Mouse (Mus musculus): ENCODE data around the gene Capns1. TPM values are rescaled to one million over a fixed set of nuclear protein-coding genes. Genes with fewer than 3 reads are reported as not detected.

The Capns1 gene
- polyA plus RNA-seq, 1 experiment from 2014 or later: 85.5 TPM

GRCm38 (mm10) chr7:30232631-30233148 is 34.1 kb upstream of the Capns1 start:
- H3K27ac ChIP-seq (ENCODE audit: low read depth, low read length): peak overlapping the region; percentile 92
- peak overlapping the region; percentile 72 for H3K4me3 ChIP-seq (ENCODE audit: low read depth, low read length)
- ATAC-seq: peak; percentile 31; the same call in 1 of the 2 replicates
- H3K36me3 ChIP-seq (ENCODE audit: control insufficient read depth, insufficient read depth): peaks cover 19% of the 10 kb centered on the region; the same call in 1 of the 2 replicates
- no peaks in the 10 kb centered on the region for H3K27me3 ChIP-seq (replicated peaks; ENCODE audit: control insufficient read depth, insufficient read depth, low read length)
- H3K4me1 ChIP-seq (replicated peaks; ENCODE audit: control insufficient read depth, insufficient read depth, low read length): no peaks in the 10 kb centered on the region; the same call in 1 of the 2 replicates
- WGBS: 3% methylated on average over 24 of the region's 24 CpGs
- peak overlapping the region; percentile 61 for H3K9ac ChIP-seq (ENCODE audit: low read depth, low read length)
- H3K9me3 ChIP-seq (ENCODE audit: control insufficient read depth): no peaks in the 10 kb centered on the region
- peak overlapping the region; percentile 83 for H3K4me2 ChIP-seq (replicated peaks; ENCODE audit: low read depth)
- TF ChIP-seq CTCF (IDR thresholded peaks at IDR 0.05; ENCODE audit: low read depth): peak; percentile 77

GRCm38 (mm10) chr7:30231669-30232454 is 33.3 kb upstream of the Capns1 start, which contains the start of the genes Polr2i and Tbcb:
Gene Polr2i (plus strand): TSS chr7:30231948.
Gene Tbcb (minus strand): TSS chr7:30232272.
- H3K4me3 ChIP-seq (ENCODE audit: low read depth, low read length): peak within 1 kb of the TSS; percentile 72
- peak within 1 kb of the TSS; percentile 83 for H3K4me2 ChIP-seq (replicated peaks; ENCODE audit: low read depth)
- peaks cover 27% of the 10 kb centered on the region for H3K36me3 ChIP-seq (ENCODE audit: control insufficient read depth, insufficient read depth)
- no peaks in the 10 kb centered on the region for H3K27me3 ChIP-seq (replicated peaks; ENCODE audit: control insufficient read depth, insufficient read depth, low read length)
- WGBS: under 1% methylated on average over 67 of the region's 67 CpGs
- ATAC-seq: peak; percentile 95
- H3K9me3 ChIP-seq (ENCODE audit: control insufficient read depth): no peaks in the 10 kb centered on the region
- H3K4me1 ChIP-seq (replicated peaks; ENCODE audit: control insufficient read depth, insufficient read depth, low read length): no peaks in the 10 kb centered on the region; the same call in 1 of the 2 replicates
- H3K9ac ChIP-seq (ENCODE audit: low read depth, low read length): peak within 1 kb of the TSS; percentile 64
- H3K27ac ChIP-seq (ENCODE audit: low read depth, low read length): peak within 1 kb of the TSS; percentile 92
- no peak for TF ChIP-seq CTCF (IDR thresholded peaks at IDR 0.05; ENCODE audit: low read depth)

GRCm38 (mm10) chr7:30231328-30231668 is 32.7 kb upstream of the Capns1 start:
- Histone ChIP-seq H3K27ac (ENCODE audit: low read depth, low read length) (peak overlapping the region; percentile 92; the same call in 1 of the 2 replicates), H3K27me3 (replicated peaks; ENCODE audit: control insufficient read depth, insufficient read depth, low read length) (no peaks in the 10 kb centered on the region), H3K9ac (ENCODE audit: low read depth, low read length) (peak overlapping the region; percentile 64), H3K4me3 (ENCODE audit: low read depth, low read length) (peak overlapping the region; percentile 72), H3K36me3 (ENCODE audit: control insufficient read depth, insufficient read depth) (peaks cover 33% of the 10 kb centered on the region), H3K9me3 (ENCODE audit: control insufficient read depth) (no peaks in the 10 kb centered on the region), H3K4me1 (replicated peaks; ENCODE audit: control insufficient read depth, insufficient read depth, low read length) (no peaks in the 10 kb centered on the region; the same call in 1 of the 2 replicates), H3K4me2 (replicated peaks; ENCODE audit: low read depth) (peak overlapping the region; percentile 83)
- under 1% methylated on average over 16 of the region's 16 CpGs for WGBS
- no peak for TF ChIP-seq CTCF (IDR thresholded peaks at IDR 0.05; ENCODE audit: low read depth)
- 0 out of 2 replicates have a peak, but pooled peaks have one; percentile 2 for ATAC-seq

GRCm38 (mm10) chr7:30224206-30224605 is 25.6 kb upstream of the Capns1 start:
- H3K9me3 ChIP-seq (ENCODE audit: control insufficient read depth): no peaks in the 10 kb centered on the region
- H3K36me3 ChIP-seq (ENCODE audit: control insufficient read depth, insufficient read depth): peaks cover 45% of the 10 kb centered on the region
- H3K27ac ChIP-seq (ENCODE audit: low read depth, low read length): no peak overlapping the region
- no peak overlapping the region for H3K9ac ChIP-seq (ENCODE audit: low read depth, low read length)
- no peak overlapping the region for H3K4me2 ChIP-seq (replicated peaks; ENCODE audit: low read depth)
- no peak for TF ChIP-seq CTCF (IDR thresholded peaks at IDR 0.05; ENCODE audit: low read depth)
- 96% methylated on average over 12 of the region's 12 CpGs for WGBS
- H3K27me3 ChIP-seq (replicated peaks; ENCODE audit: control insufficient read depth, insufficient read depth, low read length): no peaks in the 10 kb centered on the region
- ATAC-seq: no peak
- H3K4me3 ChIP-seq (ENCODE audit: low read depth, low read length): no peak overlapping the region
- 0 out of 2 replicates have a peak, but pooled peaks cover 6% of the 10 kb centered on the region for H3K4me1 ChIP-seq (replicated peaks; ENCODE audit: control insufficient read depth, insufficient read depth, low read length)

GRCm38 (mm10) chr7:30222205-30222604 is 23.6 kb upstream of the Capns1 start:
- WGBS: 90% methylated on average over 5 of the region's 5 CpGs
- no peak overlapping the region for H3K4me3 ChIP-seq (ENCODE audit: low read depth, low read length)
- H3K4me1 ChIP-seq (replicated peaks; ENCODE audit: control insufficient read depth, insufficient read depth, low read length): 0 out of 2 replicates have a peak, but pooled peaks cover 6% of the 10 kb centered on the region
- peaks cover 34% of the 10 kb centered on the region for H3K36me3 ChIP-seq (ENCODE audit: control insufficient read depth, insufficient read depth)
- no peak overlapping the region for H3K9ac ChIP-seq (ENCODE audit: low read depth, low read length)
- H3K27ac ChIP-seq (ENCODE audit: low read depth, low read length): no peak overlapping the region
- H3K4me2 ChIP-seq (replicated peaks; ENCODE audit: low read depth): no peak overlapping the region
- TF ChIP-seq CTCF (IDR thresholded peaks at IDR 0.05; ENCODE audit: low read depth): no peak
- H3K27me3 ChIP-seq (replicated peaks; ENCODE audit: control insufficient read depth, insufficient read depth, low read length): no peaks in the 10 kb centered on the region
- no peak for ATAC-seq
- H3K9me3 ChIP-seq (ENCODE audit: control insufficient read depth): no peaks in the 10 kb centered on the region

GRCm38 (mm10) chr7:30221433-30221832 is 22.8 kb upstream of the Capns1 start:
- Histone ChIP-seq H3K27me3 (replicated peaks; ENCODE audit: control insufficient read depth, insufficient read depth, low read length) (no peaks in the 10 kb centered on the region), H3K9ac (ENCODE audit: low read depth, low read length) (no peak overlapping the region), H3K9me3 (ENCODE audit: control insufficient read depth) (no peaks in the 10 kb centered on the region), H3K27ac (ENCODE audit: low read depth, low read length) (no peak overlapping the region), H3K4me3 (ENCODE audit: low read depth, low read length) (no peak overlapping the region), H3K4me2 (replicated peaks; ENCODE audit: low read depth) (no peak overlapping the region), H3K4me1 (replicated peaks; ENCODE audit: control insufficient read depth, insufficient read depth, low read length) (0 out of 2 replicates have a peak, but pooled peaks cover 6% of the 10 kb centered on the region), H3K36me3 (ENCODE audit: control insufficient read depth, insufficient read depth) (peaks cover 27% of the 10 kb centered on the region)
- no peak for TF ChIP-seq CTCF (IDR thresholded peaks at IDR 0.05; ENCODE audit: low read depth)
- ATAC-seq: no peak
- 83% methylated on average over 3 of the region's 3 CpGs for whole genome bisulfite sequencing
